Mouse (Mus musculus) urinary bladder, postnatal 10 days (tissue): Measurements from ENCODE around the gene Hps5.
"Not testable (repeated sequence)": the region's sequence is repeated elsewhere in the genome, so short reads cannot be mapped to it uniquely, and the experiment has no call there.

ENCODE experiments used
- DNase-seq: peaks from one replicate; pipeline ENCODE4 v3.0.0; 2022; ENCODE audit warnings: low spot score

Gene Hps5

DNA sequence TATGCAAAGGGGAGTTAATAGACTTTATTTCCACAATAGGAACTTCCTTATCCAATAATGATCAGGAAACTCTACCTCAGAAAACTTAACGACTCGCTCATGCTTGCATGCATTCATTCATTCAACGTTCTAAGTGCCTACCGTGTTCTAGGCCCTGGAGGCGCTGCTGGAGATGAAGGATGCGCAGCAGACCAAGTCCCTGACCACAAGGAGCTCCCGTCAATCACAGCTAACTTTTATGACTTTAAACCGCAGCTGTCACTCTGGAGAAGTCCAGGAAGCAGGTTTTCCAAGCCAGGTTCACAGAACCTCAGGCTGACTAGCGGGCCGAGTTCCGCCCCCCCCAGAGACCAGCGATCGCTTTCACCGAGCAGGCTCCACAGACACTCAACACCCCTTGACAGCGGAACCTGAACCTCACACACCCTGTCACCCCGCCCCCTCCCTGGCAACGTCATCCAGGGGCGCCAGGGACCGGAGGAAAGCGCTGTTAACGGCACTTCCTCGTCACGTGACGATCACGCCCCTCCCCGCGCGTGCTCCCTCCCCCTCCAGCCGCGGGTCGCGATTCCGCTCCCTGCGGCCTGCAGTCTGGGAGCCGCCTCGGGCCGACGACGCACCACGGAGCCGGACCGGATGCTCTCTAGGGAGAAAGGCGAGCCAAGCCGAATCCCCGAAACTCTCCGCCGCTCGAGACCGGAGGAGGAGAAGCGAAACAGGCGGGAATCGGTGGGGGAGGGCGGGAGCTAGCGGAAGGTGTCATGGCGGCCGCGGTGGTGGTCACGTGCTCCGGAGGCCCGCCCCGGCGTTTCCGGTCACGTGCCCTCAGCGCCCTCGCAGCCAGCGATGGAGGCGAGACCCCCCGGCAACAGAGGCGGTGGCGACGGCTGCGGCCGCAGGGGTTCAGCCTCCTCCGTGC is at the start of gene Hps5, which contains the start of gene Gtf2h1:
Gene Hps5, minus strand, starts transcription at position 778 of the 919 bp plus-strand sequence.
Gene Gtf2h1, plus strand, starts transcription at position 817 of the 919 bp plus-strand sequence.
- peak; percentile 92 for DNase-seq

DNA sequence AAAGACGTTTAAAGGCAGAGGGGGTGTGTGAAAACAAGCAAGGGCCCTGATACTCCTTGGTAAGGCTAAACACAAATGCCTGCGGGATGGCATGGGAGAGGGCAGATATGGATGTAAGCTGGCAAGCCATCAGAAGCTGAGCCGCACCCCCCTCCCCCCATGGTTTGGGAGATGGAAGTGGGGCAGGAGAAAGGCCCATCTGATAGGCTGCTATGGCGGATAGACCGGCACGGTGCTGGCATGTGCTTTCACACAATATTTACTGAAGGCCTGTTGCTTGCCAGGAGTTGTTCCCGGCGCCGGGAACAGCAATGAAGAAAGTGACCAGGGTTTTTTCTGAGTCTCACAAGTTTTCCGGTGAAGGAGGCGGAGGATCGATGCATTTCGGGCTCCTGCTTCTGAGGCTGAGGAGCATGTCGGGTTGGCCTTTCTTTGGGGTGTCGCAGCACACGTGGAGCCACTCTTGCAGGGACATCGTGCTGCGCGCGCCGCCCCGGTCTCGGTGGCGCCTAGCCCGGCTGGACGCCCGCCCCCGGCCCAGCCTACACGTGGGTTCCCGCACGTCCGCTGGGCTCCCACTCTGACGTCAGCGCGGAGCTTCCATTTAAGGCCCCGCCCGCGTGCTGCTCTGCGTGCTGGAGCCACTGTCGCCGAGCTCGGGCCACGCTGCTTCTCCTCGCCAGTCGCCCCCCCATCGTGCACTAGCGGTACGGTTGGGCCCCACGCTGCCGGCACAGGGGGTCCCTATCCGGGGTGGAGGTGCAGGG is 49.5 kb upstream of the Hps5 start:
- peak; percentile 87 for DNase-seq

DNA sequence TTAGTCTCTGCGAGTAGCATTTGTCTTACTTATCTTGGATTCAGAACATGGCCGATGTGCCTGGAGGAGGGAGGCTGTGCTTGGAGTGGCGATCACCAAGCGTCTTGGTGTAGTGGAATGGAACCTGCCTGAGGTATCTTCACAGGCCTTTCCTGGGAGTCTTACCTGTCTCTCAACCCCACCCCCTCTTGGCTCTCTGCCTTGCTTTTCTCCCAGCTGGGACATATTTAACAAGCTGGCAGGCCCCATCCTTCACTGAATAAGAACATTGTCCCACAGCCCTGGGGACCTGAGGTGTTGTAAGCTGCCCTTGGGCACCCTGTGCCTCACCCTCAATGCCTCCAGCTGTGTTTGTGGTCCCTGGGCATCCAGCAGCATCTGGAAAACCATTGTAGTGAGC is 47.7 kb upstream of the Hps5 start:
- DNase-seq = no peak

DNA sequence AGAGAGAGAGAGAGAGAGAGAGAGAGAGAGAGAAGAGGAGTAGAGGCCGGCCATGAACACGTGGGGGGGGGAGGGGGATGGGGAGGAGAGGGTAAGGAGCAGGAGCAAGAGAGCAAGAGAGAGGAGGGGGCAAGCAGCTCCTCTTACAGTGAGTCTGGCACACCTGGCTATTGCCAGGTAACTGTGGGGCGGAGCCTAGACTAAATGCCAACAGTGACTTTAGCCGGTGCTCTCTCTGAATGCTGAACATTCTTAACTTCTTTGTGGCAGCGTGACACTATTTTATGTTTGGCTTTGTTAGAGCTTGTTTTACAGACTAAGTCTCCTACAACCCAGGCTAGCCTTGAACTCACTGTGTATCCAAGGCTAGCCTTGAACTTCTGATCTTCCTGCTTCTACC is 46.4 kb upstream of the Hps5 start:
- DNase-seq = no peak

DNA sequence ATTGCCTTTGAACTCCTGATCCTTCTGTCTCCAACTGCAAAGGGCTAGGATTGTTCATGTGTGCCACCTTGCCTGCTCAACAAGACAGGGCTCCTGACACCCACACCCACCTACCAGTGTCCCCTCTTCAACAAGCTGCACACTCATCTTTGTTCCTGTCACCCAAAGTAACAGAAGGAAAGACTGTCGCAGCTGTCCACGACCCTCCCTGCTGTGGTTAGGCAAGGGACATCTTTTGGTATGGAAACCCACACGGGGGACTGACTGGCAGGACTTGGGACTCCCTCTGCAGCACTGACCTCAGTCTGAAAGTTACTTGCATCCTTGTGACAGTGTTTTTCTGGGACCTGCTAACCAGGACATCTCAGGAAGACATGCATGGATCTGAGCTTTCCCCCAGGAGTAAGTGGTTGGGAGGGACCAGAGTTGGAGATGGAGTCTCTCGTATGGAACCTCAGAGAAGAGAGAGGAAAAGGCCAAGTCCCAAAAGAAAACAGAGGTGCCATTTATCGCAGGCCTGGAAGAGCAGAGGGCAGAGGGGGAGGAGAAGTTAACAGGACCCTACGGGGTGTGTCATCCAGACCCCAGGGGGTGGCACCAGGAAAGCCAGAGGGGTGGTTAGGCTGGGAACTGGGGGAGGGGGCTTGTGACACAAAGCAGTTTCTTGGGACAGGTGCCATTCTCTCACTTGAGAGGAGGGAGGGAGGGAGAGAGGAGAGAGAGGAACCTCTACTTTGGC is 45.1 kb upstream of the Hps5 start, which contains the start of gene Ldha:
Gene Ldha, plus strand, starts transcription at position 689 of the 739 bp plus-strand sequence.
- DNase-seq = no peak

- DNase-seq = no peak
Observed at GRCm38 (mm10) chr7:46840326-46840725, 44.5 kb upstream of the Hps5 start.

- DNase-seq = no peak
Observed at GRCm38 (mm10) chr7:46839861-46840260, 44.0 kb upstream of the Hps5 start.

- no peak for DNase-seq
Observed at GRCm38 (mm10) chr7:46839446-46839845, 43.6 kb upstream of the Hps5 start.

DNA sequence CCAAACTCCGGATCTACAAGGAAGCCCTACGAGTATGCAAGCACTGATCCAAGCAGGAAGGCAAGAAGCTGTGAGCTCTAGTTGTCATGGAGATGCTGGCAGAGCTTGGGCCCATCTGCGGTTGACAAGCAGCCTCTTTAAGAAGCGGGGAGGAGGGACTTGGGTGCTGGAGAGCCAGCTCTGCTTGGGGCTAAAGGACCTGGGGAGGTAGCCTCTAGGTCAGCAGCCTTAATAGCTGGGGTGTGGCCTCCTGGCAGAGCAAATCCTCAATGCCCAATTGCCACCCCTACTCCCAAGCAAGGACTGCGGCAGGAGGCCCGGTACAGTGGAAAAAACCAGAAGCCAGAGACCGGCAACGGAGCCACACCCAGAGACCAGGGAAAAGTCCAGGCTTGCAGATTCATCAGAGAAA is 43.0 kb upstream of the Hps5 start:
- no peak for DNase-seq

DNA sequence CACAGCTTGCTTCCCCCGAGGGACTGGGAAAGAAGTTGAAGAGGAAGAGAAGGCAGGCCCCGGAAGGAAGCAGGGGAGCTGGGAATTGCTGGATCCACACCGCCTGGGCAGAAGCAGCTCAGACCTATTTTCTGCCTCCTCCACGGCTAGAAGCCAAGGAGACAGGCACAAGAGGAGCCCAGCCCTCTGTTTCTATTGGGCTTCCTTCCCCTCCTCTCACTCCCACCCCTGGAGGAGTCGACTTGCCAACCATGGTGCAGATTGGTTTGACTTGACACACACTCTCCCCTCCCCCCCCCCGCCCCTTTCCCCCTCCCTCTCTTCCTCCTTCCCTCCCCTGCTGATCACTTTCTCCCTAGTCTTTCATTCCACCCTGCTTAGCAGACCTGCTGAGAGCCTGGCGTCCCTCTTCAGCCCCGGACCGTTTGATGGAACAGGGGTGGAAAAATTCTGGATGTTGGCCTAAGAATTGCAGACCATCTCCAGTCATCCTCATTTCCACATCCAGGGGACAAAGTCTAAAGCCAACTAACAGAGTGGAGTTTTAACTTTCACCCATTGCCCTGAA is 42.3 kb upstream of the Hps5 start:
- no peak for DNase-seq

DNA sequence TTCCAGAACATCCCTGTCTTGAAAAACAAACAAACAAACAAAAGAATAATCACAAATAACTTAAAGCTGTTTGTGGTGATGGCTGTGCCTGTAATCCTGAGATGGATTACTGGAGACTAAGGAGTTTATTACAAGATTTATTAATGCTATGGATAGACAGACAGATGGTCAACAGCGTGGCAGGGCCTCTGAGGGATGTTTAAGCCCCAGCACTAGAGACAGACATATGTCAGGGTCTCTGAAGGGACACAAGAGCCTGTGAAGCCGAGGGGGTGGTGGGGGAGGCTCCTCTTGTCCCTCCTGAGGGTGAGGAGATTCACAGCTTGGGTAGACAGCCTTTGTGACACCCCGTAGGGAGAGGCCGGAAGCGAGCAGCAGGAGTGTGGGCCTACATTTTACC is 41.2 kb upstream of the Hps5 start:
- no peak for DNase-seq

DNA sequence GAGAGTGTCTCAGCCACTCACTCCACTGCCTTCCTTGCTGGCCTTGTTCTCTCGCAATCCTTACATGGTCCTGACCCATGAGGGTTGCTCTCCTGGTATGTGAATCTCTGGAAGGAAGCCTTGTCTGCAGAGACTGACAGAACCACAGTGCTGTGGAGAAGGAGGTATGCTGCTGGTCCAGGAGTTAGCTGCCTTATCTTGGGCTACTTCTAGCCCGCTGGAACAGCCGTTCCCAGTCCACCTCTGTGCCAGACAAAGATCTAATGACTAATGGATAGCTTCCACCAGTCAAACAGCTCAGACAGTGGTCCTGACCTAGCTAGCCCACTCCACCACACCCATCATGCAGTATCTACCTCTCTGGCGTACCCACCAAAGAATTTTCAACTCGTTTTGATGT is 40.5 kb upstream of the Hps5 start:
- no peak for DNase-seq

DNA sequence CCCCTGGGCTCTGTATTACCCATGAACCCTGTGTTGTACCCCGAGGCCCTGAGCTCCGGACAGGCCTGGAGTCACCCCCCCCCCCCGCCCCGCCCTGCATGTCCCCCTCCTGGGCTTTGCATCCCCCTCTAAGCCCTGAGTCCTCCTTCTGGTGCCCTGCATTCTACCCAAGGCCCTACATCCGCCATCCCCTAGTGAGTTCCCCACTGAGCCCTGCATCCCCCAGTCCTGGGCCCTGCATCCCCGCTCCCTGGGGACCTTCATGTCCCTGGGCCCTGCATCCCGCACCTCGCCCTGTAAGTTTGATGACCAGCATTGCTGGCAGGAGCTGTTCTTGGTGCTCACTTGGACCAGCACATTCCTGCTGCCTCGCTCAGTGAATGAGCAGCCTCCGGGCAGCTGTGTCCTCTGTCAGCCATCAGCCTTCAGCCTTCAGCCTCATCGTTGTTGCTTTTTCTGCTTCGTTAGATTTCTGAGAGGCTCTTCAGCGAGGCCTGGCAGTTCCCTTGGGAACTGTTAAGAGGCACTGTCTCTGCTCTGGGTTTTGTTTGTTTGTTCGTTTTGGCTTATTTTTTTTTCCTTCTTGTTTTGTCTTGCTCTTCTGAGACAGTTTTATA is 39.2 kb upstream of the Hps5 start:
- no peak for DNase-seq

GRCm38 (mm10) chr7:46833670-46834255 is 37.9 kb upstream of the Hps5 start:
- DNase-seq = no peak

DNA sequence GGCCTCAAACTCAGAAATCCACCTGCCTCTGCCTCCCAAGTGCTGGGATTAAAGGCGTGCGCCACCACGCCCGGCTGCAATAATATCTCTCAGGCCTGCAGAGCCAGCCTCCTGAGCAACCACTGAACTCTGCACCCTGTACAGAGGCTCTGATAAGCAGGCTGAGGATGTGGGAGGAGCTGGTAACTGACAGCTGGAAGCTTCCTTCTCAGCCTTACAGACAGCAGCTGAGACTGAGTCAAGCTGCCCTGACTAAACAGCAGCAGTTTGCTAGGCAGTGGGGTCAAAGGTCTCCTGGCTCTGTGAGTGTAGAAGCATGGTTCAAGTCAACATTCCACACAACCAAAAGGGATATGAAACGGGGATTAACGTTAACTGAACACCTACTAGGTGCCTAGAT is 37.4 kb upstream of the Hps5 start:
- no peak for DNase-seq

DNA sequence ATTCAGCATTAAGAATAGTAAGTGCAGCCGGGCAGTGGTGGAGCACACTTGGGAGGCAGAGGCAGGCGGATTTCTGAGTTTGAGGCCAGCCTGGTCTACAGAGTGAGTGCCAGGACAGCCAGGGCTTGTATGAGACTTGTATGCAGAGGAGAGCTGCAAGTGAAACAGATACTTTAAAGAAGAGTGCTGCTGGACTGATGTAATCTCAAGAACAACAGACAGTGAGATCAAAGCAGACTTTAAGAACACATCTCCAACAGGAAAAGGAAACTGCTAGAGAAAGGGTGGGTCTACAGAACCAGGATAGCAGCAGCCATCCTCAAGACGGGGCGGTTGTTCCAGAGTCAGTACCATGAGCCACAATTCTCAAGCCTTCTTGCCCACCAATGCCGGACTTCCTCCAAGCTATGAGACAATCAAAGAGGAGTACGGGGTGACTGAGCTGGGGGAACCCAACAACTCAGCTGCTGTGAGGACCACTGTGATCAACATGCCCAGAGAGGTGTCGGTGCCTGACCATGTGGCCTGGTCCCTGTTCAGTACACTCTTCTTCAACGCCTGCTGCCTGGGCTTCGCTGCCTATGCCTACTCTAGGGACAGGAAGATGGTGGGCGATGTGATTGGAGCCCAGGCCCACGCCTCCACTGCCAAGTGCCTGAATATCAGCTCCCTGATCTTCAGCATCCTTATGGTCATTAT is 36.4 kb upstream of the Hps5 start:
- not testable (repeated sequence) for DNase-seq

GRCm38 (mm10) chr7:46831693-46832092 is 35.8 kb upstream of the Hps5 start:
- DNase-seq = no peak

DNA sequence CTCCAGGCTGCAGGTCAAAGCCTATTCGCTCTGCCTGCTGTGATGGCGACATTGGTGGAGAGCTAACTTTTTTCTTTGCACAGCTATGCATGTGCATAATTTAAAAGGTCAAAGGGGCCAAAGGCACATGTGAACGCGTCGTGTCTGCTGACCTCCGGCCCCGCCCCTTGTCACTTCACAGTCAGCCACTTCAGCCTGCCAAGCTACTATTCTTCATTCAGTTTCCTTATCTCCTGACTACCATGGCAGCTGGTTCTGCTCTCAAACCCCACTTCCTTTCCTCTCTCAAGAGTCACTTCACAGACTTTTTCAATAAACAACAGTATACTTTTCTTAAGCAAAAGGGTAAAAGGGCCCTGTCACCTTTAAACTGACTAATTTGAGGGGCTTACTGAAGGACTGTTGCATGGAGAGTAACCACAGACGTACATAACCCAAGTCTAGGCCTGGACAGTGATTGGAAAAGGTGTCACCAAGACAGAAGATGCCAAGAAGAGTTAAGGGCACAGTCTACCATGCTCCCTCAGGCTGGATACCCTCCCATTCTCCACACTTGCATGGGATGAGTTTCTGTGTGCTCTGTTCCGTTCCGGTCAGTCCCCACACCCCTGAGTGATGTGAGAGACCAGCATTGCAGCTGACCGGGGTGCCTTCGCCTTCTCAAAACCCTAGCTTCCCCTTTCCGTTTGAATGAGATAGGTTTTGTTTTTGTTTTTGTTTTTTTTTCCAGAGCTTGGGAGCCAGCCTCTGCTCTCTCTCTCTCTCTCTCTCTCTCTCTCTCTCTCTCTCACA is 35.1 kb upstream of the Hps5 start:
- DNase-seq = no peak

DNA sequence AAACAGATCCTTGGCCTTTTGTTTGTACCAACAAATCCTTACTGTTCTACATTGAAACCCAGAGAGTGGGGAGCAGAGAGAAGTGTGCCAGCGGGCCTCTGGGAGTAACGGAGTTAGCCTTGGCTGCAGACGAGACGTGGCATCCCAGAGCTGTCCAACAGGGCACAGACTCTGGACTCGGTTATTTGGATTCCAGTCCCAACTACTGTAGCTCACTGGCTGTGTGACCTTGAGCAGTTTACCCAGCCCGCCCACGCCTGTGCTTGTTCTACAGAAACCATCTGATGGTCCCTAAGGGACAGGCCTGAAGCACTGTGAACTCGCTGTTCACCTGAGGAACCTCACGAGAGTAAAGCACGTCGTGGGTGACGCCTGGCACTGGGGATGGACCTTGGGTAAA is 34.0 kb upstream of the Hps5 start:
- no peak for DNase-seq

- DNase-seq = no peak
Observed at GRCm38 (mm10) chr7:46827803-46828184, 31.9 kb upstream of the Hps5 start.
